Mouse (Mus musculus) embryo, embryonic 10 days (tissue): Measurements from ENCODE around the gene Dusp2.

ENCODE experiments used
- DNase-seq: peaks from one replicate; pipeline ENCODE4 v3.0.0-alpha.2; 2015; ENCODE audit warnings: low spot score

Dusp2 gene

DNA sequence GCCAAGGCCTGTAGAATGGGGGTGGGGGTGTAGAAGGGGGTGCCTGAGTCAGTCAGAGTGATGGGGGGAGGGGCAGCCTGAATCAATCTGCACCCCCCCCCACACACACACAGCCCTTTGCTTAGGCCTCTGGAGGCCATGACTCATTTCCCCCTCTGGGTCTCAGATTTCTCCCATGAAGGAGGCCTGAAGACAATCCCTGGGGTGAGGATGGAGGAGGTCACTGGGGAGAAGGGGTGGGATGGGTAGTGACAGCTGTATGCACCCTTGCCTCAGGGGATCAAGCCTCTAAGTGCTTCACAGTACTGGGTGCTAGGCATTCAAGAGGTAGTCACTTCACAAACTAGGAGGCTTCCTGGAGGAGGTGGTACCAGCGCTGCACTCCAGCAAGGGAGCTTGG, 12.3 kb upstream of the Dusp2 start:
- DNase-seq, result no peak

DNA sequence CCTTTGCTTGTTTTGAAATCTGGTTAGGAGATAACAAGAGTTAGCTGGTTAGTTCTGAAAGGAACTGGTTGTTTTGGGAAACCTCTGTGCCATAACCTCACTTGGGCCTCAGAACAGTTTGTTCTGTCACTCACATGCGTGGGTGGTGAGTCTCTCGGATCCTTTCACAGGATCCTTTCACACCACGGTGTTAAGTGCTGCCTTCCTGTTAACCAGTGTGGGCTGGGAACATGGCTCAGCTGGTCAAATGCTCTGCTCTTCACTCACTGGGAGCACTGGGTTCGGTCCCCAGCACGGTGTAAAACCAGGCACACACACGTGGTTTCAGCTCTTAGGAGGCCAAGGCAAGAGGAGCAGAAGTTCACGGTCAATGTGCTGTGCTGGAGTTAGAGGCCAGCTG, 11.5 kb upstream of the Dusp2 start:
- DNase-seq, result no peak

DNA sequence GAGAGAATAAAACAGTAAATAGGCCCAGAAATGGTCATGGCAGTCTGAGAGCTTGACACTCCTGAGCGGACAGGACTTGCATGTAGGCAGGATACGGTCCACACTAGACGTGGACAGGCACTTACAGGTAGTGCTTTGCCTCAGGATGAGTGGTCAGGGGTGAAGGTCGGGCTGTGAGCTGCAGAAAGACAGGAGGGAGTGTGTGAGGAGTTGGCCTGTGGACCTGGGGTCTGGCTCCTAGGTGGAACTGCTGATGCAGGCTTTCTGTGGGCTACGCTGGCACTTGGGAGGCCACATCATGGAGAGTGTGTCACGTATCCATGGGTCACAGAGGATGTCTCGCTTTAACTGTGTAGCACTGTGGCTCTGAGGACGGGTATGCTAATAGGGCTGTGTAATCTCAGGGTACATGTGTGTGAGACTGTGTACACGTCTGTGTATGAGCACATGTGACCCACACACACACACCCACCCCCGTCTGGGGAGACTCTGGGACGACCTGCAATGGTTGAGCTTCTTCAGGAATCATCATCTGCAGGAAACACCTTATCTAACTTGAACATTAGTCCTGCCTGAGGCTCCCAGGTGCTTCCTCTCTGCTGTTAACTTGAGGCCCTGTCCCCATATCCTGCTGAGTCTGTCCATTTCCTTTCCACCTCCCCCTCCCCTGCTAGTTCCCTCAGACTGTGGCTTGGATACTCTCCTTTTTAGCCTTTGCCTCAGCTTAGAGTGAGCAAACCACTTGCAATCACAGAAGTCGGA, 7.7 kb upstream of the Dusp2 start:
- peak; percentile 17 for DNase-seq

DNA sequence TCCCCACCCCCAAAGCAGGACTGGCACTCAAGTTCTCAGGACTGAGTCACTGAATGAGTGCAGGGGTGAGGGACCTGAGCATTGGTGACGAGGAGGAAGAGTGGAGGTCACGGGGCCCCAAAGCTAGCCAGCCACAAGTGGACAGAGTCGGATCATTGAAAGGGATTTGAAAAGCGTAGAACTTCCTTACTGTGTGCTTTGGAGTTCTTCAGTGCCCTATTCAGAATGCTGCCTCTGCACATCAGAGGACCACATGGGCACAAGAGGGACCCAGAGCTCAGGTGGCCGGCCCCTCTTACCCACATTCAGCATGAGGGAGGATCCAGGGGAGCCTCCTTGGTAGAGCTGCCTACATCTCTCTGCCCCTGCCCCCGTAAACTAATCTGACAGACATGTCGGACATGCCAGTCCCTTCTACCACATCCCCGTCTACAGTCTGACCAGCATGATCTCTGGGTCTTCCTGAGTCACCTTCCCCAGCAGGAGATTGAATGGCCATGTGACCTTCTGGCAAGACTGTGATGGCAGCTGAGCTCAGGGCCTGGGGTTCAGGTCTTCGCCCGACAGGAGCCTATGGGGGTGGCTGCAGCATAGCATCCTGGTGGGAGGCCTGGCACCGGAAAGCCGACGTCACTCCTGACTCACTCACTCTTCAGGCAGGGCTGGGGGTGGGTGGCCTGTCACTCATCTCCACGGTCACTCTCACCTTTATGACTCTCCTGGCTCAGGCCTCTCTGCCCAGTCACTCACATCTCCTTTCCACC, 3.0 kb upstream of the Dusp2 start:
- no peak for DNase-seq

DNA sequence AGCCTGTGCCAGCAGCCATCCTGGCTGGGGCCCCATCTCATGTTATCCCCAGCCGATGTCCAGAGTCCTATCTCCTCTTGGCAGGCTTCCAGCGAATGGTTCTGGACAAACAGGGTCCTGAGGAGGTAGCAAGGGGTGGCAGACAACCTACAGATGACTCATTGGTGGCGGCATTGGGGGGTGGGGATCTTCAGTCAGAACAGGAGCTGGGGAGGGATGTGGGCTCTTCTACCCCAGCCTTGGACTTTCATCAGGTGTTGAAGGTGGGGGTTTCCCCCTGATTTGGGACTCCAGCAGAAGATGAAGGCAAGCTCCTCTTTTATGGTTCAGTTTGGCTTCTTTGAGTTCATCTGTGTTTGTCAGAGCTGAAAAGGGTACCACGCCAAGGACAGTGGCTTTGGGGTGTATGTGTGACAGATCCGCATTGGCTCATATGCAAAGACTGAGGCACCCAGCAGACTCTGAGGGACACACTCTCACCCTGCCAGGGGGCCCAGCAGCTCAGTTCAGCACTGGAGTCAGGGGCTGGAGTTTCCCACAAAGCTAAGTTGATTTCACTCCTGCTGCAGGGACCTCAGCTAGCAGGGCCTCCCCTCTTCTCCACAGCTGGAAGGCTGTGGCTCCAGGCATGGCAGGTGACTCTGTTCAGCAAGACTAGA, 1.9 kb upstream of the Dusp2 start:
- DNase-seq, result no peak

DNA sequence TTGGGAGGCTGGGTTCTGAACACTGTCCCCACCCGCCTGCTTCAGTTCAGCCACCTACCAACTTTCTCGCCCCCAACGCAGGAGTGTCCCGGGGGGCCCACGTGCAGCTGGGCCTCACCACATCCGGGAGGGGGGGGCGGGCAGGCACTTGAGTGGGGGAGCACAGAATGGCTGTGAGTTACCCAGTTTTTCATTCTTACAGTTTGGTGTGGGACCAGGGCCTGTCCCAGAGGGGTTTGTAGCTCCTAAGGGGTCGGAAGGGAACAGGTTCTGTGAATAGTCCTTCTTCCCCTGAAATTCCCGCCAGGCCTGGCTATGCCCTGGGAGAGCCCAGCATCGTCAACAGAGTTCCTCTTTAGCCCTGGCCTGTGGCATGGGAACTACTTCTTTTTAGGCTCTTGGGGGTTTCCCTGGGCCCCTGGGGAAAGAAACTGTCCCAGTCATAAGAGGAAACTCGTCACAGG, 849 bp upstream of the Dusp2 start:
- DNase-seq, result no peak

DNA sequence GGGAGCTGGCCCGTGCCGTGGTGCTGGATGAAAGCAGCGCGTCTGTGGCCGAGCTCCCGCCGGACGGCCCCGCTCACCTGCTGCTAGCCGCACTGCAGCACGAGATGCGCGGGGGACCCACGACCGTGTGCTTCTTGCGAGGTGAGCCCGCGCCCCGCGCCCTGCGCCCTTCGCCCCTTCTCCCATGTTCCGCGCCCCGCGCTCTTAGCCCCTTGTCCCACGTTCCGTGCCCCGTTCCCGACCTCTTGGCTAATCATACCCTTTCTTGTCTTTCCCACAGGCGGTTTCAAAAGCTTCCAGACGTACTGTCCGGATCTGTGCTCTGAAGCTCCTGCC, 506 bp downstream of the Dusp2 start:
- DNase-seq, result no peak

DNA sequence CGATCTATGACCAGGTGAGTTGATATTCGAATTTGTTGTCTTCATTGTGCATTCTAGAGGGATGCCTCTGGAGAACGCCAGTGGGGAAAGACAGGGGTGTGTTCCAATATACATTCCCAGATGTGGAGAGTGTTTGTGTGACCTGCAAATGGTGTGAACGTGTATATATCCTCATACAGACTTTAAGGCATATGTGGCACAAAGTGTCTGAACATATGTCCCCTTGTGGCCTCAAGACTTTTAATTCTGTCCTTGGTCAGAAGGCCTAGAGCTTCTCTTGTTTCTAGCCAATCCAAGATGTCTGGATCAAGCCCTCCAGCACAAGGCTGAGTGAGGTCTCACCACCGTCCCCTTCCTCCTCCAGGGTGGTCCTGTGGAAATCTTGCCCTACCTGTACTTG, 926 bp downstream of the Dusp2 start:
- DNase-seq, result no peak

DNA sequence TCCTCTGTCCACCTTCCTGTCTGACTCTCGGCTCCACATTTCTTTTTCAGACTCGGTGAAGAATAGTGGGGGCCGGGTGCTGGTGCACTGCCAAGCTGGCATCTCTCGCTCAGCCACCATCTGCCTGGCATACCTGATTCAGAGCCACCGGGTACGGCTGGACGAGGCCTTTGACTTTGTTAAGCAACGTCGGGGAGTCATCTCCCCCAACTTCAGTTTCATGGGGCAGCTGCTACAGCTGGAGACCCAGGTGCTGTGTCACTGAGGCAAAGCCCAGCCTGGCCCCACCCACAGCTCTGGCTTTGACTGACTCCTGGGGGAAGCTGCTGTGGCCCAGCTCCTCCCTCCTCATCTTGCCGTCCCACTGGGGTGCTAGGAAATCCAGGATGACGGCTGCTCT, 1.6 kb downstream of the Dusp2 start:
- no peak for DNase-seq

DNA sequence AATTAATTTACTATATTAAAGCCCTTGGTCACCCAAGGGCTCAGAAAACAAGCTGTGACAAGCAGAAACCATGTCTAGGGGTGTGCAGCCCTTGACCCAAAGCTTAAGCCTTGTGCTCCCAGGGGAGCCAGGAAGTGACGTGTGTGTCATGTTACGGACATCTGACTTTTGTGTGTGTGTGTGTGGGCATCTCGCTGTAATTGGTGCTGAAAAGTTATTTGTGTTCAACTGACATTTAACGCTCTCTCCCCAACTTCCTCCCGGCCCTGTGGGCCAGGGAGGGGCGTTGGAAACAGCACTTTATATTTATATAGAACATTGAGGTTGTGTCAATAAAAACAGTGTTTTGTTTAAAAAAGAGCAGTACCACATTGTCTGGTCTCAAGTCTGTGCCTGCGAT, 2.1 kb downstream of the Dusp2 start:
- no peak for DNase-seq

DNA sequence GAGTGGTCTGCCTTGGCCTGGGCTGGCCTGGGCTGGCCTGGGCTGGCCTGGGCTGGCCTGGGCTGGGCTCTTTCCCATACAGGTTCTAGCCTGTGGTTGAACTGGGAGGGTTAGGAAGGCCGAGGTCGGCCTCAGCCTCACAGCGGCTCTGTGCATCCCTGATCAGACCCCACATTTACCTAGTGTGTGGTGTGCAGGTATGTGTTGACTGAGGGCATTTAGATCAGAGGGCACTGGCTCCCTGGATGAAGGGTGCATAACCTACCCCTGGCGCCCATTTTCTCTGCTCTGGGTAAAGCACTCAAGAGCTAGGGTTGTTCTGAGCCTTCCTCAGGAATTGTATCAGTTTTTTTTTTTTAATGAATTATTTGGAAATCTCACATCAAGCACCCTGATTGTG, 2.5 kb downstream of the Dusp2 start, which contains the start of gene Astl:
Gene Astl (plus strand): TSS at position 224 of the 400 bp plus-strand sequence.
- no peak for DNase-seq

DNA sequence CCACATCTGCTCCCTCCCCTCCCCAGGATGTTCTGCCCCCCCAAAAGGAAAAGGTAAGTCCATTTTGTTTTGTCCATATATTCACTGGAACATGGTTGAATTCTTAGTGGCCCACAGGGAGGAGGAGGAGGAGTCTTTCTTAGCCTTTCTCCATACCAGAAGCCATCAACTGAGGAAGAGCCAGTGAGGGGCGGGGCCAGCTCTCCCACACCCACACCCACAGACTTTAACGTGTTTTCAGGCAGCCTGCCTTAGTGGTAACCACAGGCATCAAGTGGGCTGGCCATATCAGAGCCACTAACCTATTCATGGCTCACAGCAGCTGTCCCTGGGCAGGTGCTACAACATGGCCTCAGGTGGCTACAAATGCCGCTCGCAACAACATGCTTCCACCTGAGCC, 2.9 kb downstream of the Dusp2 start:
- no peak for DNase-seq

DNA sequence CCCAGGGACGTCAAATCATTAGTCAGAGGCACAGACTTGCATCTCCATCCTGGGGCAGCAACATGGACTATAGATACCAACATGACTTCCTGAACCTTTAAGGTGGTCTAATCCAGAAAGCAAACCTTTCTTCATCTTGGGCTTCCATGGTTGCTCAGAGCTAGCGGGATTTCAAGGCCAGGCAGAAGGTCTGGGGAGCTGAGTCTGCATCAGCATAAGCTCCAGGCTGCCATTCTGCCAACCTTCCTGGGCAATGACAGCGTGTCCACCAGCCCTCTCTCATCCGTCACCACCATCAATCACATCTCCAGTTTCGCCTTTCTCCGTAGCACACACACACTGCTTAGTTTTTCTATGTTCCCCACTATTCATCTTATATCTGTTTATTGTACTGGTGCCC, 3.3 kb downstream of the Dusp2 start:
- no peak for DNase-seq

DNA sequence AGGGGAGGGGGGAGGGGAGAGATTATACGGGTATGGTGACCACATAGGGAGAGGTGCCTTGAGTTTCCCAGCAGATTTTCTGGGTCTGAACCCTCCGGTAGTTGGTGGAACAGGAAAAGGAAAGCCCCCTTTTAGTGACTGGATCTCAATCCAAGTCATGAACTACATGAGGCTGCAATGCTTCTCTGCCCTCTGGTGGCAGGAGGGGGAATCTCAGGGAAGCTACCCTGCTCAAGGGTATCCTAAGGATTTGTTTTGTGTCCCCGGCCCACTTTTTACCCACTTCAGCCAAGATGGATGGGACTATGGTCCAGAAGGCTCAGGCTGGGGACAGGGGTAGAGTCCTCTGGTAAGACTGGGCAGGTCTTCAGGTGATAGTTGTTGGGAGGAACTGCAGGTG, 5.2 kb downstream of the Dusp2 start:
- DNase-seq, result peak; percentile 77

DNA sequence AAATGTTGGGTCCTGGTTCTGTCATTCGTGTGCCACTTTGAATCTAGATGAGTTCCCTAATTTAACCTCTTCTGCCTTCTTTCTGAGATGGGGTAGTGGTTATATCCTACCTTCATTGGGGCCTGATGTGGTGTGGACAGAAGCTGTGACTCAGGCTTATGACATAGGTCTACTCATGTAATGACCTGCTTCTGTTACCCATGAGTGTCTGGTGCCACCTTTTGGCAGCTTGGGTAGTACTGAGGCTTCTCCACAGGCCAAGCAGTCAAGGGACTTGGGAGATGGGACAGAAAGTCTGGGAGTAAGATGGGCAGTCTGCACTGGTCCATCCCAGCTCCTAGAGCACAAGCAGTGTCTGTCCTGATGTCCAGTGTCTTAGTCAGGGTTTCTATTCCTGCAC, 10.4 kb downstream of the Dusp2 start:
- DNase-seq, result no peak

DNA sequence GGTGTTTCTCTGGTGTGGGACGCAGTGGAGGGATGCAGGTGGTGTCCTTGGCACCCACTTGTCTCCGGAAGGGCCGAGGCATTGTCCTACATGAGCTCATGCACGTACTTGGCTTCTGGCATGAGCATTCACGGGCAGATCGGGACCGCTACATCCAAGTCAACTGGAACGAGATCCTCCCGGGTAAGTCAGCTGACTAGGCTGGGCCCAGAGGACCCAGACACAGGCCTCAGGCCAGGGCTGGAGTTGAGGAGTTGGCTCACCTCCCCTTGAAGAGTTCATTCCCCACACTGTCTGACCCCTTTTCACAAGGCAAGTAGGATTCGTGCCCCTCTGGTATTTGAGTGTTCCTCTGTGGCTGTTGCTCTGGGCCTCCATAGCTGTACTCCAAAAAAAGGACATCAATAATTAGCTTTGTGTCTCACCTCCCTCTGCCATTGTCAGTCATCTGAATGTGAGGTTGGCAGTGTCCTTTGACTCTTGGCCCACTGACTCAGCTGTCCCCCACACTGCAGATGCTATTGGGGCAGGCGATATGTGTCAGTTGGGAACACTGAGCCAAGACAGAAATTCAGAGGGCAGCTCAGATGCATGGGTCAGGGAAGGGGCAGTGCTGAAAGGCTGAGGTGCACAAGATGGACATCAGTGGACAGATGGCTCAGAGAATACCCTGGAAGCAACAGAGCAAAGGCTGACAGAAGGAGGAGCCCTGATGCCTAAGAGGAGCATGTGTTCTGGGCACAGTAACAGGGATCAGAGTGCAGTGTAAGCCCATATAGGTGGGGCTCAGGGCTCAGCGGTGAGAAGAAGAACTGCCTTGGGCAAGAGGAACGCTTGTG, 11.4 kb downstream of the Dusp2 start:
- DNase-seq, result no peak

DNA sequence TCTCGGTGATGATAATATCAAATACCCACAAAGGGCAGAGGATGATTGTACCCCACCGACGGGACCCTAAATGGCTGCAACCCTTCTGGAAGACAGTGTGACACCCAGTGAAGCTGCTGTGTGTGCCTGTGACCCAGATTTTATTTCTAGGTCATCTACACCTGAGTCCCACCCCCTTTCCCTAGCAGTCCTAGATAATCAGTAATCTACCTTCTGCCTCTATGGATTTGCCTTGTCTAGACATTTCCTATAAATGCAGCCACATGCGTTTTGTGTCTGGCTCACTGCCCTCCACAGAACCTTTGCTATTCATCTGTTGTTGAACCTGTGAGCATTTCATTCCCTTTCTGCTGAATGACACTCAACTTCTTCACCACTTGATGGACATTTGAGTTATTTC, 17.9 kb downstream of the Dusp2 start:
- no peak for DNase-seq

DNA sequence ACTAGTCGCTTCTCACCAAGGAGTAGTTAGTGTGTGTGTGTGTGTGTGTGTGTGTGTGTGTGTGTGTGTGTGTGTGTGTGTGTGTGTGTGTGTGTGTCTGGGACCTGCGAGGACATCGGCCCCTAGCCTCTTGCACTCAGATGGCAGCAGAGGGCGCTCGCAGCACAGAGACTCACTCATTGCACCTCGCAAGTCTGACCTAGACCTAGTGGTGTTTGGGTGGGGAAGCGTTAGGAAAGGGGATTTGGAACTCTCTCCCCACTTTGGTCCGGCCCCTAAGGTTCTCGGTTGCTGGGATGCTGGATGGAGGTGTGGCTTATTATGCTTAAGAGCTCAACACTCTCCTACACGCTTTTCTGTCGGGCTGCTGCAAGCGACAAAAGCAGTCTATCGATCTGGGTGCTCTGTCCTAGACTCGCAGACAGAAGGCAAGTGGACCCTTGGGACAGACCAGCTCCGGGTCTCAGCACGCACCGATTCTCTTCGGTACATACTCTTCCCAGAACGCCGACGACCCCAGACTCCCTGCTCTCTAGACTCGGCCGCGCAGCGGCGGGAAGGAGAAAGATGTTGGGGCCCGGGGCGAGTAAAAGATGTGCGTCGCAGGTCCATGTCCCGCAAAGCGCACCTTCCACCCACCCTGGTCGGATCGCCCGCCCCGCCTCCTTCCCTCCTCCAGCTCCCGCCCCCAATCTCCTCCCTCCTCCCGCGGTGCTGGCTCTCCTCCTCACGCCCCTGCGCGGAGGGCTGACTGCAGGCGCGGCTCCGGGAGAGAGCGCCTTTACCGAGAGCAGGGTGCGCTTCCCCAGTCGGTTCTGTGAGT, 26.7 kb downstream of the Dusp2 start, which contains the start of gene Adra2b:
Gene Adra2b (plus strand): TSS at position 750 of the 823 bp plus-strand sequence.
- peak; percentile 95 for DNase-seq

DNA sequence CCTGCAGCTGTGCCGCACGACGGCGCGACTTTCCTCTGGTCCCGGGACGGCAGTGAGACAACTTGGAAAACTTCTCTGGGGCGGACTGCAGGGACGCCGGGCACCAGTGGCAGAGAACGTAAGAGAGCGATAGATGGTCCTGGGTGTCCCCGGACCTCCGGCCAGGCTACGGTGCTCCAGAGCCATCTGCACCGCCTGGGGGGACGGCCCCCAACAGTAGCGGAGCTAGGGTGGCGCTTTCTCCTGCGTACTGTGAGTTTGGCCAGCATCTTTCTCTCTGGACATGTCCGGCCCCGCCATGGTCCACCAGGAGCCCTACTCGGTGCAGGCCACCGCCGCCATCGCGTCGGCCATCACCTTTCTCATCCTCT, 27.3 kb downstream of the Dusp2 start:
- no peak for DNase-seq

DNA sequence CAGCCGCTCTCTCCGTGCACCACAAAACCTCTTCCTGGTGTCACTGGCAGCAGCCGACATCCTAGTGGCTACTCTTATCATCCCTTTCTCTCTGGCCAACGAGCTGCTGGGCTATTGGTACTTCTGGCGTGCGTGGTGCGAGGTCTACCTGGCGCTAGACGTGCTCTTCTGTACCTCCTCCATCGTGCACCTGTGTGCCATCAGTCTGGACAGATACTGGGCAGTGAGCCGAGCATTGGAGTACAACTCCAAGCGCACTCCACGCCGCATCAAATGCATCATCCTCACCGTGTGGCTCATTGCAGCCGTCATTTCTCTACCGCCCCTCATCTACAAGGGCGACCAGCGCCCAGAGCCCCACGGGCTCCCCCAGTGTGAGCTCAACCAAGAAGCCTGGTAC, 27.7 kb downstream of the Dusp2 start:
- DNase-seq, result no peak

DNA sequence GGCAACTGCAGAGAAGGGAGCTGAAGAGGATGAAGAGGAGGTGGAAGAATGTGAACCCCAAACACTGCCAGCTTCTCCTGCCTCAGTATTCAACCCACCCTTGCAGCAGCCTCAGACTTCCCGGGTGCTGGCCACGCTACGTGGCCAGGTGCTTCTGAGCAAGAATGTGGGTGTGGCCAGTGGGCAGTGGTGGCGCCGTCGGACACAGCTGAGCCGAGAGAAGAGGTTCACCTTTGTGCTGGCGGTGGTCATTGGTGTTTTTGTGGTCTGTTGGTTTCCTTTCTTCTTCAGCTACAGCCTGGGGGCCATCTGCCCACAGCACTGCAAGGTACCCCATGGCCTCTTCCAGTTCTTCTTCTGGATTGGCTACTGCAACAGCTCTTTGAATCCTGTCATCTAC, 28.5 kb downstream of the Dusp2 start:
- DNase-seq, result no peak
